ENCODE assay signal across 10 mouse cellular contexts in genomic region chr9:78506002-78506721, GRCm38 (mm10). TPM values are rescaled to one million over a fixed set of nuclear protein-coding genes. Genes with fewer than 3 reads are reported as not detected.
DNase-seq lines count a peak whose midpoint lies in the region; ATAC-seq and TF ChIP-seq lines count a peak whose summit lies in the region.
"Had no signal": no experiment of that assay in that cellular context is flagged by ENCODE, and none has a peak within 500 bp of the region (broad histone marks: within the 10 kb centered on the region; RNA-seq: fewer than 3 reads in every experiment).

No protein-coding gene starts in this region.

- TF ChIP-seq POLR2A in liver, adult 2 months (IDR thresholded peaks at IDR 0.05; ENCODE audit: extremely low read depth, insufficient read depth, low read length) = 0 out of 2 replicates have a peak, but pooled peaks have one; percentile 28

- no peaks in the 10 kb centered on the region for H3K79me2 ChIP-seq in liver, adult 2 months (ENCODE audit: control insufficient read depth, insufficient read depth, low read length)

- peaks cover 25% of the 10 kb centered on the region; the same call in 1 of the 2 replicates for H3K4me1 ChIP-seq in midbrain, embryonic 14.5 days (ENCODE audit: control insufficient read depth, insufficient read depth, low read length)
- peaks cover 32% of the 10 kb centered on the region for H3K4me1 ChIP-seq in midbrain, embryonic 13.5 days (replicated peaks)
- no peaks in the 10 kb centered on the region for H3K4me1 ChIP-seq in intestine, postnatal 0 days (replicated peaks; ENCODE audit: control insufficient read depth, insufficient read depth, low read length)
- peaks cover 8% of the 10 kb centered on the region for H3K4me1 ChIP-seq in liver, adult 2 months (ENCODE audit: control insufficient read depth, insufficient read depth, low read length)

- H3K9ac ChIP-seq in midbrain, embryonic 14.5 days (replicated peaks; ENCODE audit: low read length) = 0 out of 2 replicates have a peak overlapping the region, but pooled peaks have one; percentile 3
- H3K9ac ChIP-seq in midbrain, embryonic 13.5 days (replicated peaks) = no peak overlapping the region
- H3K9ac ChIP-seq in intestine, postnatal 0 days (ENCODE audit: low read depth, low read length) = no peak overlapping the region
- peak overlapping the region; percentile 72 for H3K9ac ChIP-seq in liver, adult 2 months (ENCODE audit: low read depth, low read length)
- H3K9ac ChIP-seq: embryonic facial prominence, embryonic 12.5 days; midbrain, embryonic 12.5 days had no signal

- no peaks in the 10 kb centered on the region for H3K9me3 ChIP-seq in midbrain, embryonic 14.5 days (ENCODE audit: control insufficient read depth, low read length)
- no peaks in the 10 kb centered on the region for H3K9me3 ChIP-seq in midbrain, embryonic 13.5 days
- H3K9me3 ChIP-seq in intestine, postnatal 0 days (ENCODE audit: control insufficient read depth) = no peaks in the 10 kb centered on the region
- H3K9me3 ChIP-seq: embryonic facial prominence, embryonic 12.5 days; limb, embryonic 10.5 days; midbrain, embryonic 12.5 days had no signal

- no peaks in the 10 kb centered on the region for H3K27me3 ChIP-seq in midbrain, embryonic 14.5 days (ENCODE audit: control insufficient read depth, insufficient read depth, low read length)
- no peaks in the 10 kb centered on the region for H3K27me3 ChIP-seq in midbrain, embryonic 13.5 days
- H3K27me3 ChIP-seq in intestine, postnatal 0 days (replicated peaks; ENCODE audit: control insufficient read depth, insufficient read depth, low read length) = no peaks in the 10 kb centered on the region
- no peaks in the 10 kb centered on the region for H3K27me3 ChIP-seq in liver, adult 2 months (ENCODE audit: control insufficient read depth, insufficient read depth, low read length)
- H3K27me3 ChIP-seq: embryonic facial prominence, embryonic 12.5 days; midbrain, embryonic 12.5 days had no signal

- no peak for DNase-seq in midbrain, embryonic 14.5 days
- peak; percentile 85 for DNase-seq in liver, adult 2 months (ENCODE audit: extremely low read depth, low read depth, low spot score)
- DNase-seq in urinary bladder, postnatal 25 days (ENCODE audit: low spot score) = no peak
- DNase-seq in ovary, postnatal 10 days (ENCODE audit: low spot score) = no peak
- no peak for DNase-seq in ovary, postnatal 14 days (ENCODE audit: low spot score)

- TF ChIP-seq CTCF in intestine, postnatal 0 days (IDR thresholded peaks at IDR 0.05; ENCODE audit: low read depth) = no peak
- no peak for TF ChIP-seq CTCF in liver, adult 2 months (IDR thresholded peaks at IDR 0.05; ENCODE audit: low read depth, low read length)

- H3K4me3 ChIP-seq in midbrain, embryonic 14.5 days (replicated peaks; ENCODE audit: low read depth, low read length) = no peak overlapping the region
- H3K4me3 ChIP-seq in midbrain, embryonic 13.5 days (replicated peaks) = no peak overlapping the region
- H3K4me3 ChIP-seq in intestine, postnatal 0 days (ENCODE audit: low read depth, low read length) = no peak overlapping the region
- peak overlapping the region; percentile 60 for H3K4me3 ChIP-seq in liver, adult 2 months (ENCODE audit: insufficient read depth, low read depth, low read length)
- H3K4me3 ChIP-seq: embryonic facial prominence, embryonic 12.5 days; limb, embryonic 10.5 days; midbrain, embryonic 12.5 days had no signal

- H3K27ac ChIP-seq in midbrain, embryonic 14.5 days (replicated peaks; ENCODE audit: low read depth, low read length) = no peak overlapping the region
- H3K27ac ChIP-seq in midbrain, embryonic 13.5 days = no peak overlapping the region
- H3K27ac ChIP-seq in intestine, postnatal 0 days (ENCODE audit: low read depth, low read length) = no peak overlapping the region
- H3K27ac ChIP-seq in liver, adult 2 months (replicated peaks; ENCODE audit: insufficient read depth, low read depth, low read length) = peak overlapping the region; percentile 85
- H3K27ac ChIP-seq: embryonic facial prominence, embryonic 12.5 days; limb, embryonic 10.5 days; midbrain, embryonic 12.5 days had no signal

- no peak for ATAC-seq in midbrain, embryonic 14.5 days (ENCODE audit: low FRiP score, low TSS enrichment)
- ATAC-seq in midbrain, embryonic 13.5 days = no peak
- ATAC-seq in intestine, postnatal 0 days = no peak

- WGBS in midbrain, embryonic 14.5 days = 62% methylated on average over 11 of the region's 11 CpGs
- WGBS in midbrain, embryonic 13.5 days = 73% methylated on average over 11 of the region's 11 CpGs
- WGBS in intestine, postnatal 0 days = 28% methylated on average over 11 of the region's 11 CpGs
- 16% methylated on average over 11 of the region's 11 CpGs for WGBS in liver, adult 2 months

- H3K4me2 ChIP-seq in midbrain, embryonic 14.5 days (ENCODE audit: low read length) = peak overlapping the region; percentile 15
- no peak overlapping the region for H3K4me2 ChIP-seq in midbrain, embryonic 13.5 days (replicated peaks)
- H3K4me2 ChIP-seq in intestine, postnatal 0 days (replicated peaks; ENCODE audit: low read depth) = 0 out of 2 replicates have a peak overlapping the region, but pooled peaks have one; percentile 6
- H3K4me2 ChIP-seq: embryonic facial prominence, embryonic 12.5 days; midbrain, embryonic 12.5 days had no signal

- H3K36me3 ChIP-seq in midbrain, embryonic 14.5 days (ENCODE audit: control insufficient read depth, insufficient read depth, low read length) = 0 out of 2 replicates have a peak, but pooled peaks cover 11% of the 10 kb centered on the region
- 0 out of 2 replicates have a peak, but pooled peaks cover 7% of the 10 kb centered on the region for H3K36me3 ChIP-seq in midbrain, embryonic 13.5 days
- H3K36me3 ChIP-seq in intestine, postnatal 0 days (ENCODE audit: control insufficient read depth, insufficient read depth) = no peaks in the 10 kb centered on the region
- no peaks in the 10 kb centered on the region for H3K36me3 ChIP-seq in liver, adult 2 months (ENCODE audit: control insufficient read depth, insufficient read depth, low read length)
- H3K36me3 ChIP-seq: embryonic facial prominence, embryonic 12.5 days; limb, embryonic 10.5 days; midbrain, embryonic 12.5 days had no signal

RNA-seq across cellular contexts. Expression of gene Eef1a1, which starts 17.2 kb away (rescaled TPM):
- polyA plus RNA-seq in midbrain, embryonic 14.5 days (2014; fragmentation: Nextera tagmentation; extraction: Ambion mirVana) = 3,788 and 4,401 TPM in 2 replicates
- 3,693 and 3,771 TPM in 2 replicates for polyA plus RNA-seq in midbrain, embryonic 13.5 days (2015; fragmentation: Nextera tagmentation; extraction: Ambion mirVana)
- 1,954 and 2,041 TPM in 2 replicates for polyA plus RNA-seq in intestine, postnatal 0 days (2015; fragmentation: Nextera tagmentation; extraction: Ambion mirVana)
- total RNA-seq in liver, adult 2 months (2014; rRNA removed) = 7,986 and 8,406 TPM in 2 replicates
- 2,468 and 2,707 TPM in 2 replicates for polyA plus RNA-seq in liver, adult 2 months (2012; rRNA removed)

RNA-seq across cellular contexts. Expression of gene Gm17324, which starts 57.6 kb away (rescaled TPM):
- 0.92 and 1.4 TPM in 2 replicates for polyA plus RNA-seq in midbrain, embryonic 14.5 days (2014; fragmentation: Nextera tagmentation; extraction: Ambion mirVana)
- polyA plus RNA-seq in midbrain, embryonic 13.5 days (2015; fragmentation: Nextera tagmentation; extraction: Ambion mirVana) = 0.58 and 1.0 TPM in 2 replicates
- polyA plus RNA-seq in intestine, postnatal 0 days (2015; fragmentation: Nextera tagmentation; extraction: Ambion mirVana) = 0.17 and 0.39 TPM in 2 replicates
- total RNA-seq in liver, adult 2 months (2014; rRNA removed) = 0.18 and 0.20 TPM in 2 replicates
- polyA plus RNA-seq in liver, adult 2 months (2012; rRNA removed) = 0.20 and 0.60 TPM in 2 replicates

RNA-seq across cellular contexts. Expression of gene Mto1, which starts 58.2 kb away (rescaled TPM):
- 22.3 and 27.4 TPM in 2 replicates for polyA plus RNA-seq in midbrain, embryonic 14.5 days (2014; fragmentation: Nextera tagmentation; extraction: Ambion mirVana)
- 25.4 and 26.3 TPM in 2 replicates for polyA plus RNA-seq in midbrain, embryonic 13.5 days (2015; fragmentation: Nextera tagmentation; extraction: Ambion mirVana)
- 8.2 and 8.4 TPM in 2 replicates for polyA plus RNA-seq in intestine, postnatal 0 days (2015; fragmentation: Nextera tagmentation; extraction: Ambion mirVana)
- 18.7 and 18.9 TPM in 2 replicates for total RNA-seq in liver, adult 2 months (2014; rRNA removed)
- 16.9 and 17.3 TPM in 2 replicates for polyA plus RNA-seq in liver, adult 2 months (2012; rRNA removed)

Comparison
In these comparisons a context has a peak if more than half of its experiments do, and no peak if none do; other contexts are left out.
1. H3K9ac ChIP-seq: peak in midbrain, embryonic 14.5 days (single experiment) and liver, adult 2 months (single experiment); none in midbrain, embryonic 13.5 days (single experiment) and intestine, postnatal 0 days (single experiment).